Mouse (Mus musculus) lung, postnatal 0 days (tissue): ENCODE measurements around the gene C1qtnf4. TPM values are rescaled to one million over a fixed set of nuclear protein-coding genes. Genes with fewer than 3 reads are reported as not detected.

Source experiments
- ATAC-seq: fragments of 200-750 bp; cut with Nextera tagmentation; 2 replicates; pipeline ENCODE4 v1.8.0; 2017; ENCODE audit warnings: moderate library complexity
- DNase-seq: peaks from one replicate; pipeline ENCODE4 v3.0.0-alpha.2; 2016; ENCODE audit warnings: low spot score
- H3K27ac ChIP-seq: fragments of 300-500 bp; sonication (generic); 2 replicates; pipeline ENCODE4 v1.5.1; 2014; ENCODE audit warnings: antibody characterized with exemption, mild to moderate bottlenecking, low read length, mixed read lengths
- H3K27me3 ChIP-seq: fragments of 300-500 bp; sonication (generic); replicated peaks from 2 replicates; pipeline ENCODE4 v1.6.1; 2014; ENCODE audit warnings: low read length, mixed read lengths; ENCODE audit not compliant: insufficient read depth
- H3K36me3 ChIP-seq: fragments of 300-500 bp; sonication (generic); 2 replicates; pipeline ENCODE4 v1.6.1; 2014; ENCODE audit warnings: low read length, mixed read lengths; ENCODE audit not compliant: insufficient read depth
- H3K4me1 ChIP-seq: fragments of 300-500 bp; sonication (generic); 2 replicates; pipeline ENCODE4 v1.6.1; 2014; ENCODE audit warnings: antibody characterized with exemption, low read depth, low read length, mixed read lengths; ENCODE audit not compliant: insufficient read depth
- H3K4me2 ChIP-seq: fragments of 300-500 bp; sonication (generic); replicated peaks from 2 replicates; pipeline ENCODE4 v1.6.1; 2014; ENCODE audit warnings: low read depth, mild to moderate bottlenecking, low read length, moderate library complexity, mixed read lengths
- H3K4me3 ChIP-seq: fragments of 300-500 bp; sonication (generic); 2 replicates; pipeline ENCODE4 v1.5.1; 2014; ENCODE audit warnings: low read depth, low read length
- H3K9ac ChIP-seq: fragments of 300-500 bp; sonication (generic); replicated peaks from 2 replicates; pipeline ENCODE4 v1.6.1; 2014; ENCODE audit warnings: low read depth, mild to moderate bottlenecking
- H3K9me3 ChIP-seq: fragments of 300-500 bp; sonication (generic); 2 replicates; pipeline ENCODE4 v1.6.1; 2016; ENCODE audit warnings: low read length, mixed read lengths
- CTCF ChIP-seq: IDR thresholded peaks from 2 replicates; pipeline ENCODE4 v1.5.1; 2016; ENCODE audit warnings: antibody characterized with exemption, mild to moderate bottlenecking
- EP300 ChIP-seq: IDR thresholded peaks from 2 replicates; pipeline ENCODE4 v1.6.1; 2016; ENCODE audit warnings: antibody characterized with exemption, mild to moderate bottlenecking, control low read depth
- WGBS: fragments of 180-500 bp; shearing (Covaris S2); extraction: QIAGEN DNeasy Blood & Tissue Kit; methylation state at CpG from one replicate; pipeline ENCODE4 v1.1.7; 2014; 5-methylcytosine and 5-hydroxymethylcytosine counted together
- polyA plus RNA-seq: library from polyadenylated mRNA; unstranded; fragments of >200 nt; fragmentation: Nextera tagmentation; extraction: Ambion mirVana; gene quantifications from 2 replicates; pipeline ENCODE4 v1.2.1, GENCODE M21; 2015

The C1qtnf4 gene
- polyA plus RNA-seq, 1 experiment from 2014 or later: 8.2 TPM

- no peak for DNase-seq
- Histone ChIP-seq H3K4me1 (peaks cover 11% of the 10 kb centered on the region; the same call in 1 of the 2 replicates), H3K27ac (peak overlapping the region; percentile 91), H3K9me3 (no peaks in the 10 kb centered on the region), H3K36me3 (peaks cover 7% of the 10 kb centered on the region), H3K27me3 (no peaks in the 10 kb centered on the region), H3K4me2 (peak overlapping the region; percentile 74), H3K4me3 (peak overlapping the region; percentile 93), H3K9ac (peak overlapping the region; percentile 99)
- 1% methylated on average over 19 of the region's 21 CpGs for WGBS
- TF ChIP-seq CTCF: no peak
- TF ChIP-seq EP300: no peak
- ATAC-seq: peak; percentile 64
These were observed 19.2 kb downstream of the C1qtnf4 start for GRCm38 (mm10) chr2:90904856-90905224.

GRCm38 (mm10) chr2:90906721-90907120 lies 21.1 kb downstream of the C1qtnf4 start:
- no peak for TF ChIP-seq CTCF
- no peak for TF ChIP-seq EP300
- Histone ChIP-seq H3K4me3 (no peak overlapping the region), H3K36me3 (peaks cover 21% of the 10 kb centered on the region), H3K4me2 (no peak overlapping the region), H3K9me3 (no peaks in the 10 kb centered on the region), H3K27ac (no peak overlapping the region), H3K9ac (no peak overlapping the region), H3K27me3 (no peaks in the 10 kb centered on the region), H3K4me1 (peaks cover 11% of the 10 kb centered on the region; the same call in 1 of the 2 replicates)
- WGBS: 81% methylated on average over 2 of the region's 2 CpGs
- DNase-seq (no peak), ATAC-seq (no peak)

- Histone ChIP-seq H3K27ac (no peak overlapping the region), H3K9ac (no peak overlapping the region), H3K4me2 (no peak overlapping the region), H3K36me3 (peaks cover 22% of the 10 kb centered on the region), H3K27me3 (no peaks in the 10 kb centered on the region), H3K4me1 (0 out of 2 replicates have a peak, but pooled peaks cover under 1% of the 10 kb centered on the region), H3K4me3 (no peak overlapping the region), H3K9me3 (no peaks in the 10 kb centered on the region)
- no peak for ATAC-seq
- WGBS: 71% methylated on average over 1 of the region's 1 CpGs
- no peak for DNase-seq
- TF ChIP-seq CTCF (no peak), EP300 (no peak)
These were observed 25.2 kb downstream of the C1qtnf4 start for GRCm38 (mm10) chr2:90910861-90911260.

GRCm38 (mm10) chr2:90911668-90912067 lies 26.0 kb downstream of the C1qtnf4 start:
- no peak overlapping the region for H3K4me3 ChIP-seq
- no peaks in the 10 kb centered on the region for H3K9me3 ChIP-seq
- TF ChIP-seq EP300: no peak
- no peak for TF ChIP-seq CTCF
- H3K27ac ChIP-seq: no peak overlapping the region
- no peaks in the 10 kb centered on the region; the same call in 1 of the 2 replicates for H3K4me1 ChIP-seq
- ATAC-seq (no peak), DNase-seq (no peak)
- 78% methylated on average over 1 of the region's 1 CpGs for WGBS
- no peak overlapping the region for H3K4me2 ChIP-seq
- H3K27me3 ChIP-seq: no peaks in the 10 kb centered on the region
- H3K9ac ChIP-seq: no peak overlapping the region
- peaks cover 22% of the 10 kb centered on the region for H3K36me3 ChIP-seq

GRCm38 (mm10) chr2:90913671-90914070 lies 28.0 kb downstream of the C1qtnf4 start:
- H3K27ac ChIP-seq: no peak overlapping the region
- DNase-seq (peak; percentile 52), ATAC-seq (no peak)
- 33% methylated on average over 2 of the region's 2 CpGs for WGBS
- H3K9me3 ChIP-seq: no peaks in the 10 kb centered on the region
- no peak overlapping the region for H3K9ac ChIP-seq
- H3K36me3 ChIP-seq: peaks cover 22% of the 10 kb centered on the region
- H3K4me2 ChIP-seq: no peak overlapping the region
- no peak overlapping the region for H3K4me3 ChIP-seq
- TF ChIP-seq CTCF (no peak), EP300 (no peak)
- no peaks in the 10 kb centered on the region for H3K27me3 ChIP-seq
- no peaks in the 10 kb centered on the region; the same call in 1 of the 2 replicates for H3K4me1 ChIP-seq

- H3K36me3 ChIP-seq: peaks cover 13% of the 10 kb centered on the region; the same call in 1 of the 2 replicates
- ATAC-seq (no peak), DNase-seq (no peak)
- H3K4me1 ChIP-seq: no peaks in the 10 kb centered on the region; the same call in 1 of the 2 replicates
- no peak overlapping the region for H3K4me2 ChIP-seq
- no peak overlapping the region for H3K4me3 ChIP-seq
- TF ChIP-seq EP300 (no peak), CTCF (no peak)
- H3K27me3 ChIP-seq: no peaks in the 10 kb centered on the region
- H3K9me3 ChIP-seq: no peaks in the 10 kb centered on the region
- H3K27ac ChIP-seq: no peak overlapping the region
- WGBS: 65% methylated on average over 1 of the region's 1 CpGs
- H3K9ac ChIP-seq: 0 out of 2 replicates have a peak overlapping the region, but pooled peaks have one; percentile 8
These were observed 29.9 kb downstream of the C1qtnf4 start for GRCm38 (mm10) chr2:90915516-90915915.
